Mouse (Mus musculus) G1E (cell line): ENCODE results near the gene Fgfr2. TPM values are rescaled to one million over a fixed set of nuclear protein-coding genes. Genes with fewer than 3 reads are reported as not detected.

Source experiments
- ATAC-seq: 2 replicates; pipeline ENCODE4 v1.8.0; 2016; ENCODE audit warnings: mild to moderate bottlenecking; ENCODE audit not compliant: insufficient number of reproducible peaks, poor library complexity, low FRiP score, severe bottlenecking; ENCODE audit errors: extremely low read depth
- DNase-seq: peaks from one replicate; pipeline ENCODE4 v3.0.0; 2012; ENCODE audit warnings: low spot score
- H3K27me3 ChIP-seq: 2 replicates; pipeline ENCODE4 v1.6.1; 2012; ENCODE audit warnings: mild to moderate bottlenecking, low read length, inconsistent platforms; ENCODE audit not compliant: insufficient read depth
- H3K36me3 ChIP-seq: replicated peaks from 2 replicates; pipeline ENCODE3; 2012; ENCODE audit warnings: mild to moderate bottlenecking, inconsistent platforms
- H3K4me1 ChIP-seq: 2 replicates; pipeline ENCODE4 v1.6.1; 2012; ENCODE audit warnings: low read depth, low read length, inconsistent platforms, mixed read lengths; ENCODE audit not compliant: insufficient read depth
- H3K4me3 ChIP-seq: 2 replicates; pipeline ENCODE4 v1.5.1; 2012; ENCODE audit warnings: low read depth, mild to moderate bottlenecking, inconsistent platforms, low read length, moderate library complexity, mixed read lengths
- H3K9me3 ChIP-seq: replicated peaks from 2 replicates; pipeline ENCODE4 v1.6.1; 2012; ENCODE audit warnings: inconsistent platforms
- CTCF ChIP-seq: IDR thresholded peaks from 2 replicates; pipeline ENCODE4 v1.5.1; 2012; ENCODE audit warnings: low read depth, low read length, inconsistent platforms, mixed read lengths
- GATA1 ChIP-seq: IDR thresholded peaks from 2 replicates; pipeline ENCODE4 v1.6.1; 2012; ENCODE audit warnings: borderline replicate concordance, low read length, inconsistent platforms, mixed read lengths
- GATA2 ChIP-seq: IDR thresholded peaks from 2 replicates; pipeline ENCODE4 v1.6.1; 2012; ENCODE audit warnings: low read depth, low read length, inconsistent platforms, borderline replicate concordance
- POLR2AphosphoS5 ChIP-seq: IDR thresholded peaks from 2 replicates; pipeline ENCODE4 v1.6.1; 2012; ENCODE audit warnings: low read depth, low read length, inconsistent platforms; ENCODE audit not compliant: insufficient replicate concordance
- TAL1 ChIP-seq: conservative IDR thresholded peaks from 2 replicates; pipeline ENCODE4 v1.6.1; 2012; ENCODE audit warnings: low read depth, low read length, inconsistent platforms, mixed read lengths
- polyA plus RNA-seq: library from polyadenylated mRNA; stranded (reverse); fragments of >175 nt; gene quantifications from 2 replicates; pipeline ENCODE4 v1.2.3, GENCODE M21; 2012
- total RNA-seq, 2 experiments: library from RNA; stranded (forward) in 1 of 2; stranded (reverse) in 1 of 2; fragments of 200-1000 nt in 1 of 2; fragments of >200 nt in 1 of 2; fragmentation: Nextera tagmentation in 1 of 2; gene quantifications; 2 replicates each; pipeline ENCODE4 v1.2.3; 2014 to 2017

The Fgfr2 gene
- total and polyA plus RNA-seq, 3 experiments: 0.22 TPM; not detected in 2

DNA sequence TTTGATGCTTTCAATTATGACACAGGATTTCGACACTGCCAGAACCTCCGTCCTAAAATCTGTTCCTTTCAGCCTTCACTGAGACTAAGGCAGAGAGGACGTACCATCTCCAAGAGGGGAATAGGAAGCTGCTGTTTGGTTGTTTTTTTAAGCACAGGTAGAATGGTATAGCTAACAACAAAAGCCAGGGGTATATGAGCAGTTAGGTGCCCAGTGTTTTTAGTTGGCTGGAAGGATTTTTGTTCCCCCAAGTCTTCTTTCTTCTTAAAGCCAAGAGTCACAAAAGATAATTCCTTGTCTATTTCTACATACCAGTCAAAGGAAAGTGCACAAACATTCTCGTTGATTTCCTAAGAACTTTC is 2859.9 kb downstream of the Fgfr2 start:
- TF ChIP-seq GATA2: no peak
- TF ChIP-seq POLR2AphosphoS5: no peak
- no peak for TF ChIP-seq CTCF
- TF ChIP-seq GATA1: no peak
- TF ChIP-seq TAL1: no peak
- DNase-seq (no peak), ATAC-seq (no peak)
- H3K9me3 ChIP-seq: peaks cover 67% of the 10 kb centered on the region
- no peaks in the 10 kb centered on the region for H3K36me3 ChIP-seq
- no peaks in the 10 kb centered on the region for H3K27me3 ChIP-seq
- H3K4me1 ChIP-seq: no peaks in the 10 kb centered on the region
- H3K4me3 ChIP-seq: no peak overlapping the region

DNA sequence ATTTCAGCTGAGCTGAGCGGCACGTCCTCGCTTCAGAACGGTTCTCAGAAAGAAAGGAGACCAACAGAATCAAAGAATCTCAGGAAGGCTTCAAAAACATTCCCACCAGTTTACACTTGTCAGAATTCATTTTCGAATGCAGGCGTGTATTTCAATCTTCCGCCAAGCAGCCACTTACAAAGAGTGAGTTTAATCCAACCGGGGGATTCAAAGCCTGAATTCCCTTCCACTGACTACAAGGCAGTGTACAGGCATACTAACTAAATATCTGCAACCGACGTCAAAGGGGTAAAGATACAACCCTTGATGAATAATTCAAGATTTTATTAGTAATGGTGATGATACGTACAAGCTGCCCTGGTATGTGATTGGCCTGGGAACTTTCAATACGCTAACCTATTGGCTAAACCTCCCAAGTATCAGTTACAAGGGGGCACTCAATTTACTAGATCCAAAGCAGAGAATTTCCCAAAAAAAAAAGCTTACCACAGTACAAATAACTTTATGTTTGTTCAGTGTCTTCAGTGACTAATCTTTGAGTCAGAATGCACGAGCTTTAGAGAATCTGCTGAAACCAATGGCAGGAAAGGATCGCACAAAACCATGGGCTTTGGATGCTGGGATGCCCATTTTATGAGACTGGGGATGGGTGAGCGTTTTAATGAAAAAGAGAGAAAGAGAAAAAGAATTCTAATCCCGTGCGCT is 2860.5 kb downstream of the Fgfr2 start:
- Histone ChIP-seq H3K9me3 (peaks cover 67% of the 10 kb centered on the region), H3K4me3 (no peak overlapping the region), H3K4me1 (no peaks in the 10 kb centered on the region), H3K36me3 (no peaks in the 10 kb centered on the region), H3K27me3 (no peaks in the 10 kb centered on the region)
- TF ChIP-seq GATA1: no peak
- TF ChIP-seq GATA2: no peak
- no peak for TF ChIP-seq CTCF
- TF ChIP-seq POLR2AphosphoS5: no peak
- no peak for TF ChIP-seq TAL1
- no peak for DNase-seq
- ATAC-seq: no peak

GRCm38 (mm10) chr7:130261684-130262527 is 2861.2 kb downstream of the Fgfr2 start:
- Histone ChIP-seq H3K9me3 (peaks cover 72% of the 10 kb centered on the region), H3K4me3 (no peak overlapping the region; the same call in 1 of the 2 replicates), H3K27me3 (no peaks in the 10 kb centered on the region), H3K4me1 (no peaks in the 10 kb centered on the region), H3K36me3 (no peaks in the 10 kb centered on the region)
- ATAC-seq (no peak), DNase-seq (no peak)
- TF ChIP-seq GATA2 (no peak), CTCF (no peak), GATA1 (no peak), TAL1 (no peak), POLR2AphosphoS5 (no peak)

DNA sequence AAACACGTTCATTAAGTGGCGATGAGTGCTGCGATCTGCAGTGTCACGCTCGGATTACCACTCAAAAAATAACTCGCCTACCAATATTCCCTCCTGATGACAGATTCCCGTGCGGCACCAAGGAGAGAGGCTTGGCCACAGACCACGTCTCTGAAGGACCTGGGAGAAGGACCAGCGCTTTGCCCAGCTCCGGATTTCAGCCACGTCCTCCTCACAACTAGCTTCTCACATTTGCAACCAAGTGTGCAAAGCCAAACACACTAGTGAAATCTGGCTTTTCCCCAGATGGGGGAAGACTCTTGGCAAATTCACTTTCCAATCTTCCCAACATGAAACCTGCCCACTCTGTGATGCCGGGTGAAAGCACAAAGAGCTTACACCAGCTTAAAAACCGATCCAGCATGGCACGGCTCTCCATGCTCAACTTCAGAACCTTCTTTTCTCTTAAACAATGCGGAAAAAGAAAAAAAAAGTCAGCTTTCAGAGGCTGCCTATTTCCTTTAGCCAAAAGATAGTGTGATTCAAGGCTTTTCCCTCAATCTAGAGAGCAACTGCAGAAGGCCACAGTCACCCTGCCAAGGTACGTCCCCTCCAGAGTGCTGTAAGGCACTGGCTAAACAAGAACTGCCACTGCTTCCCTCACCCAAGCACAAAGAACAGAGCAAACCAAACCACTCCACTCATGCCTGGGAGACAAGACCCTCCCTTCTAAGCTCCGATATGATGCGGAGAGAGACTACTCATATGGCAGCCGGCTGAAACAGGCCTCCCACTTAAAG is 2862.1 kb downstream of the Fgfr2 start:
- DNase-seq (no peak), ATAC-seq (no peak)
- H3K27me3 ChIP-seq: no peaks in the 10 kb centered on the region
- no peaks in the 10 kb centered on the region for H3K4me1 ChIP-seq
- H3K36me3 ChIP-seq: no peaks in the 10 kb centered on the region
- TF ChIP-seq CTCF (no peak), TAL1 (no peak), GATA2 (no peak), POLR2AphosphoS5 (no peak), GATA1 (no peak)
- H3K4me3 ChIP-seq: no peak overlapping the region
- peaks cover 74% of the 10 kb centered on the region for H3K9me3 ChIP-seq

DNA sequence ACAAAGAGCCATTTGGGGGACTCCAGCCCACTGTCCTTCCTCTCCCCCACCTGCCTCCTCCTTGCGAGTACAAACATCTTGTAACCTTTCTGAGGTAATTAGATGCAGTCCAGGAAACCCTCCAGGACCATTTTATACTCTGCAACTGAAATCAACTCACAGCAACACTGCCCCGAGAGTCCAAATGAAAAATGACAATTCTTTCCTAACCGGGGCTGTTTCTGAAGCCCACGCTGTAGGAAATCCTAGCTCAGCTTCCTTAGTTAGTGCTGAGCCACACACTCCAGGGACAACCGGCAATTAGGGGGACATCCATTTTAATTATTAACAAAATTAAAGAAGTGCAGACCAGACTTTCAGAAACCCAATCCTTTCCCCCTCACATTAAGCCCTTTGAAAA is 2863.1 kb downstream of the Fgfr2 start:
- Histone ChIP-seq H3K4me1 (no peaks in the 10 kb centered on the region), H3K9me3 (peaks cover 67% of the 10 kb centered on the region), H3K27me3 (no peaks in the 10 kb centered on the region), H3K4me3 (no peak overlapping the region), H3K36me3 (no peaks in the 10 kb centered on the region)
- ATAC-seq (no peak), DNase-seq (no peak)
- TF ChIP-seq CTCF: no peak
- no peak for TF ChIP-seq GATA1
- no peak for TF ChIP-seq POLR2AphosphoS5
- no peak for TF ChIP-seq GATA2
- no peak for TF ChIP-seq TAL1
